Mouse (Mus musculus) CH12.LX (cell line): Measurements from ENCODE around the gene Spag7. TPM values are rescaled to one million over a fixed set of nuclear protein-coding genes. Genes with fewer than 3 reads are reported as not detected.

ENCODE experiments used
- DNase-seq: peaks from one replicate; pipeline ENCODE4 v3.0.0-alpha.2; 2013; ENCODE audit errors: extremely low read depth
- H3K27ac ChIP-seq: 2 replicates; pipeline ENCODE4 v1.5.1; 2012; ENCODE audit warnings: low read depth, mild to moderate bottlenecking, control low read depth, moderate library complexity; ENCODE audit not compliant: insufficient read depth
- H3K27me3 ChIP-seq: replicated peaks from 2 replicates; pipeline ENCODE3; 2012; ENCODE audit warnings: inconsistent platforms
- H3K36me3 ChIP-seq, 2 experiments: replicated peaks in 1 of 2; 2 replicates each; pipeline versions ENCODE3 to v1.6.1; 2012; ENCODE audit warnings: inconsistent platforms in 1 of 2, low read length in 1 of 2, mild to moderate bottlenecking in 1 of 2, mixed read lengths in 1 of 2, moderate library complexity in 1 of 2; ENCODE audit not compliant: control insufficient read depth in 1 of 2, insufficient read depth in 1 of 2
- H3K4me1 ChIP-seq, 2 experiments: 2 replicates each; pipeline ENCODE4 v1.6.1; 2012; ENCODE audit warnings: inconsistent platforms in 1 of 2, moderate library complexity in 1 of 2; ENCODE audit not compliant: insufficient read depth in 2 of 2, control insufficient read depth in 1 of 2
- H3K4me2 ChIP-seq: 2 replicates; pipeline ENCODE4 v1.6.1; 2012; ENCODE audit warnings: low read depth, mild to moderate bottlenecking, control low read depth; ENCODE audit not compliant: poor library complexity, insufficient read depth, severe bottlenecking
- H3K4me3 ChIP-seq, 3 experiments: fragments of 150-350 bp in 1 of 3; sonication (generic) in 1 of 3; replicated peaks in 1 of 3; 2 replicates each; pipeline versions ENCODE3 to v1.5.1; 2011 to 2012; ENCODE audit warnings: low read depth in 2 of 3, low read length in 2 of 3, mild to moderate bottlenecking in 2 of 3, moderate library complexity in 2 of 3, control low read depth in 1 of 3, improper control_type of control experiment in 1 of 3, inconsistent platforms in 1 of 3, mixed read lengths in 1 of 3; ENCODE audit not compliant: poor library complexity in 1 of 3
- H3K79me2 ChIP-seq: replicated peaks from 2 replicates; pipeline ENCODE4 v1.6.1; 2012; ENCODE audit warnings: mild to moderate bottlenecking, moderate library complexity; ENCODE audit not compliant: control insufficient read depth, poor library complexity, insufficient read depth, severe bottlenecking; ENCODE audit errors: extremely low read depth
- H3K9ac ChIP-seq: 2 replicates; pipeline ENCODE4 v1.6.1; 2012; ENCODE audit warnings: low read depth, mild to moderate bottlenecking, control low read depth, moderate library complexity; ENCODE audit not compliant: insufficient read depth
- H3K9me3 ChIP-seq: replicated peaks from 2 replicates; pipeline ENCODE3; 2012; ENCODE audit warnings: low read length, inconsistent platforms, mixed read lengths
- BHLHE40 ChIP-seq: IDR thresholded peaks from 2 replicates; pipeline ENCODE4 v1.6.1; 2011; ENCODE audit warnings: mild to moderate bottlenecking, low read depth, low read length, improper control_type of control experiment
- CHD1 ChIP-seq: IDR thresholded peaks from 2 replicates; pipeline ENCODE4 v1.6.1; 2012; ENCODE audit warnings: low read depth, low read length, improper control_type of control experiment, inconsistent platforms
- CHD2 ChIP-seq: IDR thresholded peaks from 2 replicates; pipeline ENCODE4 v1.6.1; 2011; ENCODE audit warnings: low read length, improper control_type of control experiment
- CTCF ChIP-seq, 2 experiments: IDR thresholded peaks in 1 of 2; conservative IDR thresholded peaks in 1 of 2; 2 replicates each; pipeline ENCODE4 v1.5.1; 2011 to 2012; ENCODE audit warnings: low read depth in 2 of 2, low read length in 2 of 2, improper control_type of control experiment in 1 of 2, inconsistent platforms in 1 of 2, mild to moderate bottlenecking in 1 of 2, moderate library complexity in 1 of 2
- E2F4 ChIP-seq: IDR thresholded peaks from 2 replicates; pipeline ENCODE4 v1.6.1; 2011; ENCODE audit warnings: low read depth, low read length, improper control_type of control experiment; ENCODE audit not compliant: insufficient replicate concordance
- ELF1 ChIP-seq: IDR thresholded peaks from 2 replicates; pipeline ENCODE4 v1.6.1; 2014; ENCODE audit warnings: low read depth, mild to moderate bottlenecking, inconsistent platforms, low read length, improper control_type of control experiment
- ETS1 ChIP-seq: conservative IDR thresholded peaks from 2 replicates; pipeline ENCODE4 v1.6.1; 2012; ENCODE audit warnings: low read depth, mild to moderate bottlenecking, inconsistent platforms, low read length, improper control_type of control experiment, moderate library complexity
- GABPA ChIP-seq: IDR thresholded peaks from 2 replicates; pipeline ENCODE4 v1.6.1; 2012; ENCODE audit warnings: low read depth, low read length, improper control_type of control experiment, inconsistent platforms; ENCODE audit not compliant: insufficient replicate concordance
- HCFC1 ChIP-seq: IDR thresholded peaks from 2 replicates; pipeline ENCODE4 v1.6.1; 2012; ENCODE audit warnings: low read depth, mild to moderate bottlenecking, inconsistent platforms, low read length, improper control_type of control experiment
- IRF4 ChIP-seq: IDR thresholded peaks from 2 replicates; pipeline ENCODE4 v1.6.1; 2014; ENCODE audit warnings: low read depth, mild to moderate bottlenecking, inconsistent platforms, low read length, improper control_type of control experiment
- JUN ChIP-seq: IDR thresholded peaks from 2 replicates; pipeline ENCODE4 v1.6.1; 2011; ENCODE audit warnings: low read depth, mild to moderate bottlenecking, low read length, improper control_type of control experiment, moderate library complexity; ENCODE audit not compliant: insufficient read depth
- JUND ChIP-seq: conservative IDR thresholded peaks from 2 replicates; pipeline ENCODE4 v1.6.1; 2011; ENCODE audit warnings: low read depth, low read length, improper control_type of control experiment
- KAT2A ChIP-seq: IDR thresholded peaks from 2 replicates; pipeline ENCODE4 v1.6.1; 2012; ENCODE audit warnings: low read length, improper control_type of control experiment, inconsistent platforms; ENCODE audit not compliant: insufficient replicate concordance
- MAFK ChIP-seq: IDR thresholded peaks from 2 replicates; pipeline ENCODE4 v1.6.1; 2011; ENCODE audit warnings: low read length, improper control_type of control experiment; ENCODE audit not compliant: insufficient replicate concordance
- MAX ChIP-seq: IDR thresholded peaks from 2 replicates; pipeline ENCODE4 v1.6.1; 2011; ENCODE audit warnings: low read length, improper control_type of control experiment
- MAZ ChIP-seq: IDR thresholded peaks from 2 replicates; pipeline ENCODE4 v1.6.1; 2012; ENCODE audit warnings: low read depth, mild to moderate bottlenecking, inconsistent platforms, low read length, improper control_type of control experiment, moderate library complexity
- MXI1 ChIP-seq: IDR thresholded peaks from 2 replicates; pipeline ENCODE4 v1.6.1; 2011; ENCODE audit warnings: mild to moderate bottlenecking, low read depth, low read length, improper control_type of control experiment
- MYC ChIP-seq: IDR thresholded peaks from 2 replicates; pipeline ENCODE4 v1.6.1; 2011; ENCODE audit warnings: low read depth, mild to moderate bottlenecking, improper control_type of control experiment, low read length
- NRF1 ChIP-seq: IDR thresholded peaks from 2 replicates; pipeline ENCODE4 v1.6.1; 2014; ENCODE audit warnings: low read depth, mild to moderate bottlenecking, inconsistent platforms, low read length, improper control_type of control experiment, moderate library complexity
- PAX5 ChIP-seq: IDR thresholded peaks from 2 replicates; pipeline ENCODE4 v1.6.1; 2012; ENCODE audit warnings: low read length, inconsistent platforms, mixed read lengths
- POLR2A ChIP-seq: IDR thresholded peaks from 2 replicates; pipeline ENCODE4 v1.6.1; 2011; ENCODE audit warnings: low read depth, mild to moderate bottlenecking, improper control_type of control experiment, low read length
- RAD21 ChIP-seq: IDR thresholded peaks from 2 replicates; pipeline ENCODE4 v1.6.1; 2011; ENCODE audit warnings: low read depth, mild to moderate bottlenecking, low read length, improper control_type of control experiment, moderate library complexity
- RCOR1 ChIP-seq: conservative IDR thresholded peaks from 2 replicates; pipeline ENCODE4 v1.6.1; 2012; ENCODE audit warnings: low read depth, mild to moderate bottlenecking, inconsistent platforms, low read length, improper control_type of control experiment
- SIN3A ChIP-seq: IDR thresholded peaks from 2 replicates; pipeline ENCODE4 v1.6.1; 2012; ENCODE audit warnings: low read length, improper control_type of control experiment, inconsistent platforms
- UBTF ChIP-seq: IDR thresholded peaks from 2 replicates; pipeline ENCODE4 v1.6.1; 2012; ENCODE audit warnings: low read depth, mild to moderate bottlenecking, inconsistent platforms, low read length, improper control_type of control experiment, moderate library complexity
- USF1 ChIP-seq: IDR thresholded peaks from 2 replicates; pipeline ENCODE4 v1.6.1; 2014; ENCODE audit warnings: low read depth, mild to moderate bottlenecking, inconsistent platforms, low read length, improper control_type of control experiment
- USF2 ChIP-seq: conservative IDR thresholded peaks from 2 replicates; pipeline ENCODE4 v1.6.1; 2011; ENCODE audit warnings: low read depth, low read length, improper control_type of control experiment
- ZC3H11A ChIP-seq: IDR thresholded peaks from 2 replicates; pipeline ENCODE4 v1.6.1; 2012; ENCODE audit warnings: low read depth, mild to moderate bottlenecking, inconsistent platforms, low read length, improper control_type of control experiment
- ZKSCAN1 ChIP-seq: IDR thresholded peaks from 2 replicates; pipeline ENCODE4 v1.6.1; 2012; ENCODE audit warnings: low read depth, inconsistent platforms, low read length, improper control_type of control experiment, borderline replicate concordance
- ZNF384 ChIP-seq: IDR thresholded peaks from 2 replicates; pipeline ENCODE4 v1.6.1; 2012; ENCODE audit warnings: low read depth, low read length, improper control_type of control experiment, inconsistent platforms
- dilution Hi-C: fragments of 300-500 bp; cut with MboI; formaldehyde crosslinking; loops from 2 replicates; pipeline ENCODE4 v1.14.3; 2020; ENCODE audit warnings: low sequenced_read_pairs; ENCODE audit not compliant: extremely low pct_unique_long_range_greater_than_20kb, extremely low pct_ligation_motif_present
- in situ Hi-C: fragments of 300-500 bp; cut with MboI; formaldehyde crosslinking; loops from 3 replicates; pipeline ENCODE4 v1.14.3; 2019; ENCODE audit warnings: low sequenced_read_pairs, low pct_ligation_motif_present, low pct_unique_long_range_greater_than_20kb, mixed read lengths
- polyA plus RNA-seq: library from polyadenylated mRNA; unstranded; fragments of >175 nt; gene quantifications from 2 replicates; pipeline ENCODE4 v1.2.1, GENCODE M21; 2012; ENCODE audit warnings: low read depth; ENCODE audit not compliant: insufficient read length
- total RNA-seq, 2 experiments: library from RNA; depleted of rRNA; stranded (reverse); fragments of 300-350 nt in 1 of 2; fragments of >200 nt in 1 of 2; gene quantifications; 2 replicates each; pipeline ENCODE4 v1.2.3; 2012 to 2014

Gene Spag7
- total and polyA plus RNA-seq, 3 experiments, result 93.5 to 120 (median 105) TPM

DNA sequence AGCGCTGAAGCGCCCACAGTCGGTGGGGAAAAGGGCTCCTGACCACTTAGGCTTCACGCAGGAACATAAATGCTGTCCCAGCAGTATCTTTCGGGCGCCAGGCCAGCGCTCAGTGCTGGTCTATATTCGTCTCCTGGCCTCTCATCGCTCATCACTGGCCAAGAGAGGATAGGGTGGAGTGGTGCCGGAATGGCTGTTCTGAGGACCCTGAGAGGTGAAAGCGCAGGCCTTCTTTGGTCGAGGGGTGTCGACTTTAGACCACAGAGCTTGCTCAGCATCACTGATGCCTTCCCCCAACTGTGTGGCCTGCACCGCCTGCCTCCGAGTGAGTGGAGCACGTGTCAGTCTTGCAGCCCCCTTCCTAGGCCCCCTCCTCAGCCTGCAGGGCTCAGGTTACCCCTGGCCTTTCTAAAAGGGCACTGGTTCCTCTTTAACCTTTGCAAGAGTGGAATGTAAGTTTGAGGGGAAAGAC, 12.7 kb downstream of the Spag7 start:
- DNase-seq, result peak; percentile 41
- in situ Hi-C loops, result no loop called here
- Histone ChIP-seq H3K4me1 (peaks cover 7 to 36% of the 10 kb centered on the region in 2 experiments), H3K9me3 (no peaks in the 10 kb centered on the region), H3K9ac (peak overlapping the region; percentile 90), H3K4me2 (peak overlapping the region; percentile 62; the same call in 1 of the 2 replicates), H3K27ac (peak overlapping the region; percentile 95; the same call in 1 of the 2 replicates), H3K36me3 (peaks cover 13 to 46% of the 10 kb centered on the region in 2 experiments), H3K4me3 (peak overlapping the region; percentile 30 to 78 (median 65)), H3K27me3 (no peaks in the 10 kb centered on the region), H3K79me2 (peaks cover 29% of the 10 kb centered on the region)
- TF ChIP-seq MAFK, result no peak; the same call in 1 of the 2 replicates
- TF ChIP-seq MYC, result 0 out of 2 replicates have a peak, but pooled peaks have one; percentile 15
- no peak for TF ChIP-seq JUN
- peak; percentile 74 for TF ChIP-seq BHLHE40
- TF ChIP-seq CHD1, result 0 out of 2 replicates have a peak, but pooled peaks have one; percentile 18
- peak; percentile 76 for TF ChIP-seq MAX
- dilution Hi-C loops, result no loop called here

DNA sequence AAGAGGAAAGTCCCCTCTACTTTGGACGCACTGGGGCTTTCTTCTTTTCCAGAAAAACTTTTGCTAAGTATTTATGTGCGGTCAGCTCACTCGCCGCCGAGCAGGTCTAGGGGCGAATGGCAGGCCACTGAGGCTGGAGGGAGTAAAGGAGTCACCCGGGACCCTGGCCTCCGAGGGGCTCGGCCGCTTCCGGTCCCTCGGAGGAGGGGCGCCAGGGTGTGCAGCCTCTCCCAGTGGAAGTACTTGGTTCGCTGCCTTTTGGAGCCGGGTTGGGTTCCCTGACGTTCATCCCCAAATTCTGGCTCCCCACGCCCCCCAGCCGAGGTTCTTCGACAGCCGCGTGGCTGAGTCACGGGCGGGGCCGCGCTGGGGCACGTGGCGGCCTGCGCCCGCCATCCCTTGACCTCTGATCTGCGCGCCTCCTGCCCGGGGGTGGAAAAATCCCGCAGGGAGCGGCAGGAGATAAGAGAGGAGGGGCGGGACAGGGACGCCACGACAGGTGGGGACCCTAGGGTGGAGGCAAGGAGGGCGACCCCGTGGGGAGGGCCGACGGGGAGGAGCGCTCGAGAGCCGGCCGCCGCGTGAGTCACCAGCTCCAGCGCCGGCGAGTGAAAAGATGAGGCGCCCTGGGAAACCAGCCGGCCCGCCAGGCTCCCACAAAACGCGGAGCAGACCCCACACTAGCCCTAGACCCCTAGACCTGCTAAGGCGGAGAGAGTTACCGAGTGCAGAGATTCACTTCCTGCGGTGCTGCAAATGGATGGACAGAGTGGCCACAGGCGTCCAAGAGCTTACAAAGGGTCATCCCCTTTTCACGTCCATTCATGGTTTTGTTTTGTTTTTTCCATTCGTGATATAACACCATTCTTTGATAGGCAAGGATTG, 13.4 kb downstream of the Spag7 start:
- DNase-seq, result peak; percentile 64
- no peaks in the 10 kb centered on the region for H3K9me3 ChIP-seq
- no peaks in the 10 kb centered on the region for H3K27me3 ChIP-seq
- H3K9ac ChIP-seq, result peak overlapping the region; percentile 90
- in situ Hi-C loops, result no loop called here
- peaks cover 19 to 46% of the 10 kb centered on the region in 2 experiments for H3K36me3 ChIP-seq
- H3K79me2 ChIP-seq, result peaks cover 36% of the 10 kb centered on the region
- peak overlapping the region; percentile 62 for H3K4me2 ChIP-seq
- peak overlapping the region; percentile 65 to 78 (median 69) for H3K4me3 ChIP-seq
- peaks cover 10 to 43% of the 10 kb centered on the region in 2 experiments for H3K4me1 ChIP-seq
- dilution Hi-C loops, result no loop called here
- H3K27ac ChIP-seq, result peak overlapping the region; percentile 95
- TF ChIP-seq NRF1, result peak; percentile 32; the same call in 1 of the 2 replicates
- no peak for TF ChIP-seq IRF4
- TF ChIP-seq UBTF, result no peak; the same call in 1 of the 2 replicates
- TF ChIP-seq GABPA, result no peak
- TF ChIP-seq ZC3H11A, result no peak
- TF ChIP-seq ZKSCAN1, result no peak
- TF ChIP-seq ZNF384, result peak; percentile 15; the same call in 1 of the 2 replicates
- no peak for TF ChIP-seq E2F4
- peak; percentile 74; the same call in 1 of the 2 replicates for TF ChIP-seq SIN3A
- peak; percentile 45 for TF ChIP-seq ELF1
- no peak for TF ChIP-seq JUN
- TF ChIP-seq MYC, result peak; percentile 90
- no peak for TF ChIP-seq RCOR1
- no peak for TF ChIP-seq CTCF (conservative IDR thresholded peaks at IDR 0.05 in 1 of 2, IDR thresholded peaks at IDR 0.05 in 1 of 2; ENCODE audit: low read depth in 2 of 2, low read length in 2 of 2)
- peak; percentile 61; the same call in 1 of the 2 replicates for TF ChIP-seq KAT2A
- peak; percentile 40 for TF ChIP-seq HCFC1
- TF ChIP-seq USF2, result no peak
- TF ChIP-seq MXI1, result peak; percentile 89; the same call in 1 of the 2 replicates
- TF ChIP-seq POLR2A, result peak; percentile 55
- TF ChIP-seq RAD21, result no peak
- TF ChIP-seq CHD2, result no peak
- peak; percentile 52; the same call in 1 of the 2 replicates for TF ChIP-seq ETS1
- TF ChIP-seq PAX5, result no peak
- TF ChIP-seq MAZ, result peak; percentile 60; the same call in 1 of the 2 replicates
- no peak for TF ChIP-seq JUND
- TF ChIP-seq USF1, result peak; percentile 56
